Mouse (Mus musculus): Measurements from ENCODE around the gene Tmem108. TPM values are rescaled to one million over a fixed set of nuclear protein-coding genes. Genes with fewer than 3 reads are reported as not detected.

The Tmem108 gene
- polyA plus RNA-seq, 1 experiment from 2014 or later: 3.3 TPM

DNA sequence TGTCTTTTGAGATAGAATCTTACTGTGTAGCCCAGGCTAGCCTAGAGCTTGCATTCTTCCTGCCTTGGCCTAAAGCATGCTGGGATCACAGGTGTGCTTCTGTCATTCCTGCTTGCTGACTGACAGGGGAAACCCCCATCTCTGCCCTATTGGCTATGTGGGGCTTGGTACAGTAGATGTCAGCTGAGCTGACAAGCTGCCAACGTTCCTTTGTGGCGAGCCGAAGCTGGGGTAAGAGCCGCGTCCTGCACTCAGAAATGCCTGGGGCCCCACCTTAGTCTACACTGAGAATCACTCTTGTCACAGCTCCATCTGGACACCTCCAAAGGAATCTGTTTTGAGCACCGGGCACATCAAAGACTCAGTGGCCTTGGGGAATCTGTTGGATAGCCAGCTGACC, 297.8 kb downstream of the Tmem108 start:
- no peaks in the 10 kb centered on the region for H3K9me3 ChIP-seq (ENCODE audit: control insufficient read depth)
- ATAC-seq: no peak
- no peak overlapping the region for H3K9ac ChIP-seq (ENCODE audit: low read depth, low read length)
- no peak overlapping the region for H3K4me3 ChIP-seq (ENCODE audit: low read depth, low read length)
- H3K36me3 ChIP-seq (ENCODE audit: control insufficient read depth, insufficient read depth): no peaks in the 10 kb centered on the region
- no peaks in the 10 kb centered on the region for H3K27me3 ChIP-seq (replicated peaks; ENCODE audit: control insufficient read depth, insufficient read depth, low read length)
- TF ChIP-seq CTCF (IDR thresholded peaks at IDR 0.05; ENCODE audit: low read depth): no peak
- no peak overlapping the region for H3K27ac ChIP-seq (ENCODE audit: low read depth, low read length)
- 76% methylated on average over 6 of the region's 6 CpGs for WGBS
- H3K4me1 ChIP-seq (replicated peaks; ENCODE audit: control insufficient read depth, insufficient read depth, low read length): no peaks in the 10 kb centered on the region
- no peak overlapping the region for H3K4me2 ChIP-seq (replicated peaks; ENCODE audit: low read depth)

DNA sequence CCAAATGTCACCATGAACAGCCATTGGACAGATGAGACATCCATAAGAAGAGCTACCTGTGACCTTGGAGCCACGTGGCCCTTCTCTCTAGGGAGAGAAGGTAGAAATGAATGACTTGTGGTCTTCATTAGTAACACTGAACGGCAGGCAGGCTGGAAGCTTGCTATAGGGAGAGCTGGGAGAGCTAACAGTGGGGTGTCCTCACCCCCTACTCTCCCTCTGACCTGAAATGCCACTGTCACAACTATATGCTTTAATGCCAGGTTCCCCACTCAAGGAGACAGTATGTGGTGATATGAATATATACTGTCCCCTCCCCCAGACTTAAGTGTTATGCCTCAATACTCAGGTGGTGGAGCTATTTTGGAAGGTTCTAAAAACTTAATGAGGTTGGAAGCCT, 301.8 kb downstream of the Tmem108 start:
- TF ChIP-seq CTCF (IDR thresholded peaks at IDR 0.05; ENCODE audit: low read depth): no peak
- Histone ChIP-seq H3K27me3 (replicated peaks; ENCODE audit: control insufficient read depth, insufficient read depth, low read length) (no peaks in the 10 kb centered on the region), H3K4me1 (replicated peaks; ENCODE audit: control insufficient read depth, insufficient read depth, low read length) (no peaks in the 10 kb centered on the region), H3K27ac (ENCODE audit: low read depth, low read length) (no peak overlapping the region), H3K4me2 (replicated peaks; ENCODE audit: low read depth) (no peak overlapping the region), H3K9ac (ENCODE audit: low read depth, low read length) (no peak overlapping the region), H3K36me3 (ENCODE audit: control insufficient read depth, insufficient read depth) (no peaks in the 10 kb centered on the region), H3K9me3 (ENCODE audit: control insufficient read depth) (no peaks in the 10 kb centered on the region), H3K4me3 (ENCODE audit: low read depth, low read length) (no peak overlapping the region)
- ATAC-seq: no peak
- WGBS: 44% methylated on average over 2 of the region's 2 CpGs

DNA sequence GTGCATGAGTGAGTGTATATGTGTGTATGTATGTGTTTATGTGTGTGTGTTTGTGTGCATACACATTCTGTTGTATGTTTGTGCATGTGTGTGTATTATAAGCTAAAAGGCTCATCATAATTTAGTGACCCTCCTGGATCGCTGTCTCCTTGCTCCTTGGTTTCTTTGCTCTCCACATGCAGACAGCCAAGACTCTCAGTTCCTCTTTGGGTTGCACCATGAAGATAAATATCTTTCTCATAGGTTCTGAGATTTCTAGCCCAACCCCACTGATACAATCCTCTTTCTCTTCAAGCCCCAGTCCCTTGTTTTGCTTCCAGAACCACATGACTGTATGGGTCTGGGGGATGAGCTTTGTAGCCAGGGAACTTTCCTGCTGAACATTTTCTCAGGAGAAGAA, 302.3 kb downstream of the Tmem108 start:
- no peak overlapping the region for H3K4me2 ChIP-seq (replicated peaks; ENCODE audit: low read depth)
- no peak overlapping the region for H3K9ac ChIP-seq (ENCODE audit: low read depth, low read length)
- no peak overlapping the region for H3K27ac ChIP-seq (ENCODE audit: low read depth, low read length)
- WGBS: 88% methylated on average over 1 of the region's 1 CpGs
- H3K36me3 ChIP-seq (ENCODE audit: control insufficient read depth, insufficient read depth): no peaks in the 10 kb centered on the region
- no peaks in the 10 kb centered on the region for H3K4me1 ChIP-seq (replicated peaks; ENCODE audit: control insufficient read depth, insufficient read depth, low read length)
- no peak for TF ChIP-seq CTCF (IDR thresholded peaks at IDR 0.05; ENCODE audit: low read depth)
- H3K4me3 ChIP-seq (ENCODE audit: low read depth, low read length): no peak overlapping the region
- H3K27me3 ChIP-seq (replicated peaks; ENCODE audit: control insufficient read depth, insufficient read depth, low read length): no peaks in the 10 kb centered on the region
- H3K9me3 ChIP-seq (ENCODE audit: control insufficient read depth): no peaks in the 10 kb centered on the region
- no peak for ATAC-seq

DNA sequence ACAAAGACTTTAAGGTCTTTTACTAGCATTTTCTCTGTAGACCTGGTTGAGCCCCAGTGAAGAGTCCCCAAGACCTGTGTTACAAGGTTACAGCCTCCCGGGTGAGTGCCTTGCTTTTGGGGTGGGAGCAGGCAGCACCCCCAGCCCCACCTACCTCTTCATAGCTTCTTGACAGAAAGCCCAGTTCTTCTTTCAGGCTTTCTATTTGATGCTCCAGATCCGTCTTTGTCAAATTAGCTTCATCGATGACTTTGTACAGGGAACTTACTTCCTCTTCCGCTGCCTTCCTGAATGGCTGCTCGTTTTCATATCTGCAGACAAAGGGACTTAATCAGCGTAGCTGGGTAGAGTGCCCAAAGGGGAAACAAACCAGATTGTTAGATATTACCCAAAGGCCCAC, 312.0 kb downstream of the Tmem108 start:
- no peak for TF ChIP-seq CTCF (IDR thresholded peaks at IDR 0.05; ENCODE audit: low read depth)
- Histone ChIP-seq H3K4me3 (ENCODE audit: low read depth, low read length) (no peak overlapping the region), H3K9ac (ENCODE audit: low read depth, low read length) (no peak overlapping the region), H3K27me3 (replicated peaks; ENCODE audit: control insufficient read depth, insufficient read depth, low read length) (no peaks in the 10 kb centered on the region), H3K9me3 (ENCODE audit: control insufficient read depth) (no peaks in the 10 kb centered on the region), H3K27ac (ENCODE audit: low read depth, low read length) (no peak overlapping the region), H3K36me3 (ENCODE audit: control insufficient read depth, insufficient read depth) (no peaks in the 10 kb centered on the region), H3K4me2 (replicated peaks; ENCODE audit: low read depth) (no peak overlapping the region), H3K4me1 (replicated peaks; ENCODE audit: control insufficient read depth, insufficient read depth, low read length) (no peaks in the 10 kb centered on the region)
- WGBS: 82% methylated on average over 6 of the region's 6 CpGs
- no peak for ATAC-seq

DNA sequence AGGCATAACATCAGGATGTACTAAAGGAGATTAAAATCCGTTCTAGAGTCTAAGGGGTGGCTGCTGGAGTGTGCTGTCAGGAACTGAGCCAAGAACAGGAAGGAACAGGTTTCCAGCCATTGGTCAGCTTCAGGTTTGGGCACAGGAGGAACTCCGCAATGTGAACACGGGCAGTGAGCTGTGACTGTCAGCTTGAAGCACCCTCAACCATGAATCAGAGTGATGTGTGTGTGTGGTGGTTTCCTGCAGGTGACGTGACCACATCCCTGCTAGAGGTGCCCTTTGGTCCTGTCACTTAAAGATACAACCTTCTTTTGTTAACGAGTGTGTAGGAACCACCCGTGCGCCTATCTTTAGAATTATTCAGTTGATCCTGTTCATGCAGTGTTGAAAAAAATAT, 312.5 kb downstream of the Tmem108 start:
- no peak for TF ChIP-seq CTCF (IDR thresholded peaks at IDR 0.05; ENCODE audit: low read depth)
- Histone ChIP-seq H3K4me2 (replicated peaks; ENCODE audit: low read depth) (no peak overlapping the region), H3K9me3 (ENCODE audit: control insufficient read depth) (no peaks in the 10 kb centered on the region), H3K4me1 (replicated peaks; ENCODE audit: control insufficient read depth, insufficient read depth, low read length) (no peaks in the 10 kb centered on the region), H3K4me3 (ENCODE audit: low read depth, low read length) (no peak overlapping the region), H3K27ac (ENCODE audit: low read depth, low read length) (no peak overlapping the region), H3K36me3 (ENCODE audit: control insufficient read depth, insufficient read depth) (no peaks in the 10 kb centered on the region), H3K27me3 (replicated peaks; ENCODE audit: control insufficient read depth, insufficient read depth, low read length) (no peaks in the 10 kb centered on the region), H3K9ac (ENCODE audit: low read depth, low read length) (no peak overlapping the region)
- no peak for ATAC-seq
- 60% methylated on average over 7 of the region's 7 CpGs for WGBS

DNA sequence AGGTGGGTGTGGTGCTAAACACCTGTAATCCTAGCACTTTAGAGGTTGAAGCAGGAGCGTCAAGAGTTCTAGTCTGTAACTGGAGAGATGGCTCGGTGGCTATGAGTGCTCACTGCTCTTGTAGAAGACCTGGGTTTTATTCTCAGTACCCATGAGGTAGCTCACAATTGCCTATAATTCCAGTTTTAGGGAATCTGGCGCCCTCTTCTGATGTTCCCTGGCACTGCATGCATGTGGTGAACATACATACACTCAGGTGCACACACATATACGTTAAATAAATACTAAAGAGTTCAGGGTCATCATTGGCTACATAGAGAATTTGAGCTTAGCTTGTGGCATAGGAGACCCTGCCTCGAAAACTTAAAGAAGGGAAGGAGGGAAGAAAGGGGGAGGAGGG, 317.0 kb downstream of the Tmem108 start:
- no peak for TF ChIP-seq CTCF (IDR thresholded peaks at IDR 0.05; ENCODE audit: low read depth)
- H3K9ac ChIP-seq (ENCODE audit: low read depth, low read length): no peak overlapping the region
- WGBS: 87% methylated on average over 5 of the region's 5 CpGs
- no peaks in the 10 kb centered on the region for H3K27me3 ChIP-seq (replicated peaks; ENCODE audit: control insufficient read depth, insufficient read depth, low read length)
- no peaks in the 10 kb centered on the region for H3K9me3 ChIP-seq (ENCODE audit: control insufficient read depth)
- no peak for ATAC-seq
- no peak overlapping the region for H3K4me2 ChIP-seq (replicated peaks; ENCODE audit: low read depth)
- no peak overlapping the region for H3K4me3 ChIP-seq (ENCODE audit: low read depth, low read length)
- no peaks in the 10 kb centered on the region for H3K36me3 ChIP-seq (ENCODE audit: control insufficient read depth, insufficient read depth)
- no peaks in the 10 kb centered on the region for H3K4me1 ChIP-seq (replicated peaks; ENCODE audit: control insufficient read depth, insufficient read depth, low read length)
- H3K27ac ChIP-seq (ENCODE audit: low read depth, low read length): no peak overlapping the region

DNA sequence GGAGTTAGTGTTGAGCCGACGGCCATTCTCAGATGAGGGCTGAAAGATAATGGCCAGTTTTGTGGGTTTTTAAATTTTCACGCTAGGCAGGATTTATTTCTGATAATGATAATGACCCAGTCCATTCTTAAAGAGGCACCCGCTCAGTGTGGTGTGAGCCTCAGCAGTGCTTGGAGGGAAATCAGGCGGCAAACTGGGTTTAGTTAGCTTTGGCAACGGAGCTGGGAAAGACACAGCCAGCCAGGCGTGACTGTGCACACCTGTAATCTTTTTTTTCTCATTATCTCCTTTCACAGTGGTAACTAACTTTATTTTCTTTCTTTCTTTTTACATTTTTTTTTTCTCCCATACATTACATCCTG, 317.8 kb downstream of the Tmem108 start:
- Histone ChIP-seq H3K4me2 (replicated peaks; ENCODE audit: low read depth) (no peak overlapping the region), H3K9ac (ENCODE audit: low read depth, low read length) (no peak overlapping the region), H3K27me3 (replicated peaks; ENCODE audit: control insufficient read depth, insufficient read depth, low read length) (no peaks in the 10 kb centered on the region), H3K4me1 (replicated peaks; ENCODE audit: control insufficient read depth, insufficient read depth, low read length) (no peaks in the 10 kb centered on the region), H3K27ac (ENCODE audit: low read depth, low read length) (no peak overlapping the region), H3K9me3 (ENCODE audit: control insufficient read depth) (no peaks in the 10 kb centered on the region), H3K4me3 (ENCODE audit: low read depth, low read length) (no peak overlapping the region), H3K36me3 (ENCODE audit: control insufficient read depth, insufficient read depth) (no peaks in the 10 kb centered on the region)
- TF ChIP-seq CTCF (IDR thresholded peaks at IDR 0.05; ENCODE audit: low read depth): no peak
- whole genome bisulfite sequencing: 53% methylated on average over 7 of the region's 7 CpGs
- no peak for ATAC-seq
